Mouse (Mus musculus): ENCODE results near the gene Hist1h2an. TPM values are rescaled to one million over a fixed set of nuclear protein-coding genes. Genes with fewer than 3 reads are reported as not detected.
"Not testable (repeated sequence)": the region's sequence is repeated elsewhere in the genome, so short reads cannot be mapped to it uniquely, and the experiment has no call there.

Gene Hist1h2an
- polyA plus RNA-seq, 1 experiment from 2014 or later = not detected

- ATAC-seq (replicated peaks; ENCODE audit: low FRiP score, low read depth) = no peak
- TF ChIP-seq CTCF (IDR thresholded peaks at IDR 0.05; ENCODE audit: low read depth) = no peak
- 27% methylated on average over 11 of the region's 21 CpGs for WGBS
- Histone ChIP-seq H3K27ac (0 out of 2 replicates have a peak overlapping the region, but pooled peaks have one; percentile 19), H3K9me3 (replicated peaks; ENCODE audit: low read length) (no peaks in the 10 kb centered on the region), H3K4me3 (replicated peaks; ENCODE audit: low read depth, low read length) (0 out of 2 replicates have a peak overlapping the region, but pooled peaks have one; percentile 25), H3K9ac (ENCODE audit: low read depth, low read length) (0 out of 2 replicates have a peak overlapping the region, but pooled peaks have one; percentile 23), H3K4me2 (ENCODE audit: low read length) (peak overlapping the region; percentile 49; the same call in 1 of the 2 replicates), H3K4me1 (replicated peaks; ENCODE audit: insufficient read depth, low read length) (no peaks in the 10 kb centered on the region), H3K27me3 (ENCODE audit: insufficient read depth, low read length) (no peaks in the 10 kb centered on the region), H3K36me3 (ENCODE audit: insufficient read depth, low read length) (no peaks in the 10 kb centered on the region)
- DNase-seq (ENCODE audit: low spot score) = no peak
These were observed 959 bp upstream of the Hist1h2an start for GRCm38 (mm10) chr13:21787760-21788593.

- WGBS = 7% methylated on average over 8 of the region's 8 CpGs
- H3K4me3 ChIP-seq (replicated peaks; ENCODE audit: low read depth, low read length) = peak overlapping the region; percentile 25; the same call in 1 of the 2 replicates
- peak overlapping the region; percentile 49 for H3K4me2 ChIP-seq (ENCODE audit: low read length)
- H3K36me3 ChIP-seq (ENCODE audit: insufficient read depth, low read length) = no peaks in the 10 kb centered on the region
- H3K4me1 ChIP-seq (replicated peaks; ENCODE audit: insufficient read depth, low read length) = no peaks in the 10 kb centered on the region
- H3K9me3 ChIP-seq (replicated peaks; ENCODE audit: low read length) = no peaks in the 10 kb centered on the region
- H3K9ac ChIP-seq (ENCODE audit: low read depth, low read length) = peak overlapping the region; percentile 44; the same call in 1 of the 2 replicates
- ATAC-seq (replicated peaks; ENCODE audit: low FRiP score, low read depth) (no peak), DNase-seq (ENCODE audit: low spot score) (peak; percentile 38)
- no peak for TF ChIP-seq CTCF (IDR thresholded peaks at IDR 0.05; ENCODE audit: low read depth)
- peak overlapping the region; percentile 80 for H3K27ac ChIP-seq
- no peaks in the 10 kb centered on the region for H3K27me3 ChIP-seq (ENCODE audit: insufficient read depth, low read length)
These were observed 674 bp downstream of the Hist1h2an start for GRCm38 (mm10) chr13:21786189-21786898.

- ATAC-seq (replicated peaks; ENCODE audit: low FRiP score, low read depth) (no peak), DNase-seq (ENCODE audit: low spot score) (no peak)
- H3K9ac ChIP-seq (ENCODE audit: low read depth, low read length) = 0 out of 2 replicates have a peak overlapping the region, but pooled peaks have one; percentile 10
- H3K4me2 ChIP-seq (ENCODE audit: low read length) = 0 out of 2 replicates have a peak overlapping the region, but pooled peaks have one; percentile 62
- H3K36me3 ChIP-seq (ENCODE audit: insufficient read depth, low read length) = no peaks in the 10 kb centered on the region
- H3K4me1 ChIP-seq (replicated peaks; ENCODE audit: insufficient read depth, low read length) = no peaks in the 10 kb centered on the region
- 0 out of 2 replicates have a peak overlapping the region, but pooled peaks have one; percentile 35 for H3K4me3 ChIP-seq (replicated peaks; ENCODE audit: low read depth, low read length)
- TF ChIP-seq CTCF (IDR thresholded peaks at IDR 0.05; ENCODE audit: low read depth) = no peak
- no peaks in the 10 kb centered on the region for H3K27me3 ChIP-seq (ENCODE audit: insufficient read depth, low read length)
- H3K9me3 ChIP-seq (replicated peaks; ENCODE audit: low read length) = no peaks in the 10 kb centered on the region
- WGBS = 33% methylated on average over 6 of the region's 6 CpGs
- peak overlapping the region; percentile 33 for H3K27ac ChIP-seq
These were observed 2.7 kb downstream of the Hist1h2an start for GRCm38 (mm10) chr13:21784311-21784710.

- 0 out of 2 replicates have a peak overlapping the region, but pooled peaks have one; percentile 10 for H3K9ac ChIP-seq (ENCODE audit: low read depth, low read length)
- TF ChIP-seq CTCF (IDR thresholded peaks at IDR 0.05; ENCODE audit: low read depth) = no peak
- WGBS = 1% methylated on average over 9 of the region's 9 CpGs
- no peaks in the 10 kb centered on the region for H3K27me3 ChIP-seq (ENCODE audit: insufficient read depth, low read length)
- DNase-seq (ENCODE audit: low spot score) (peak; percentile 75), ATAC-seq (replicated peaks; ENCODE audit: low FRiP score, low read depth) (no peak)
- H3K27ac ChIP-seq = peak overlapping the region; percentile 33
- H3K9me3 ChIP-seq (replicated peaks; ENCODE audit: low read length) = no peaks in the 10 kb centered on the region
- H3K4me2 ChIP-seq (ENCODE audit: low read length) = peak overlapping the region; percentile 62
- peak overlapping the region; percentile 35 for H3K4me3 ChIP-seq (replicated peaks; ENCODE audit: low read depth, low read length)
- H3K36me3 ChIP-seq (ENCODE audit: insufficient read depth, low read length) = no peaks in the 10 kb centered on the region
- H3K4me1 ChIP-seq (replicated peaks; ENCODE audit: insufficient read depth, low read length) = no peaks in the 10 kb centered on the region
These were observed 3.3 kb downstream of the Hist1h2an start for GRCm38 (mm10) chr13:21783734-21784161.

GRCm38 (mm10) chr13:21783255-21783617 lies 3.8 kb downstream of the Hist1h2an start, which contains the start of gene Hist1h3i:
Hist1h3i (minus strand) TSS chr13:21783370.
- no peaks in the 10 kb centered on the region for H3K9me3 ChIP-seq (replicated peaks; ENCODE audit: low read length)
- under 1% methylated on average over 13 of the region's 20 CpGs for WGBS
- no peaks in the 10 kb centered on the region for H3K4me1 ChIP-seq (replicated peaks; ENCODE audit: insufficient read depth, low read length)
- peak within 1 kb of the TSS; percentile 62 for H3K4me2 ChIP-seq (ENCODE audit: low read length)
- DNase-seq (ENCODE audit: low spot score) = peak; percentile 97
- no peak for TF ChIP-seq CTCF (IDR thresholded peaks at IDR 0.05; ENCODE audit: low read depth)
- H3K9ac ChIP-seq (ENCODE audit: low read depth, low read length) = peak within 1 kb of the TSS; percentile 61
- no peaks in the 10 kb centered on the region for H3K36me3 ChIP-seq (ENCODE audit: insufficient read depth, low read length)
- no peaks in the 10 kb centered on the region for H3K27me3 ChIP-seq (ENCODE audit: insufficient read depth, low read length)
- peak within 1 kb of the TSS; percentile 78 for H3K27ac ChIP-seq
- peak within 1 kb of the TSS; percentile 35 for H3K4me3 ChIP-seq (replicated peaks; ENCODE audit: low read depth, low read length)
- peak; percentile 62 for ATAC-seq (replicated peaks; ENCODE audit: low FRiP score, low read depth)

GRCm38 (mm10) chr13:21782361-21783254 lies 4.4 kb downstream of the Hist1h2an start:
- under 1% methylated on average over 14 of the region's 35 CpGs for WGBS
- H3K4me3 ChIP-seq (replicated peaks; ENCODE audit: low read depth, low read length) = peak overlapping the region; percentile 35
- not testable (repeated sequence) for ATAC-seq (replicated peaks; ENCODE audit: low FRiP score, low read depth); H3K27me3 ChIP-seq (ENCODE audit: insufficient read depth, low read length); H3K36me3 ChIP-seq (ENCODE audit: insufficient read depth, low read length); H3K9me3 ChIP-seq (replicated peaks; ENCODE audit: low read length); H3K4me1 ChIP-seq (replicated peaks; ENCODE audit: insufficient read depth, low read length)
- peak overlapping the region; percentile 62 for H3K4me2 ChIP-seq (ENCODE audit: low read length)
- H3K9ac ChIP-seq (ENCODE audit: low read depth, low read length) = peak overlapping the region; percentile 61
- DNase-seq (ENCODE audit: low spot score) = peak; percentile 74
- peak overlapping the region; percentile 78 for H3K27ac ChIP-seq

Measured in kidney, postnatal 0 days (tissue).